Mouse (Mus musculus): ENCODE measurements around the gene Rfc2.

- no peak for TF ChIP-seq POLR2A (IDR thresholded peaks at IDR 0.05; ENCODE audit: extremely low read depth, insufficient read depth, low read length)
- TF ChIP-seq CTCF (IDR thresholded peaks at IDR 0.05; ENCODE audit: extremely low read depth, insufficient read depth, low read length), result peak; percentile 26
These were observed 35.9 kb upstream of the Rfc2 start for GRCm38 (mm10) chr5:134545242-134545629.

Measured in cortical plate, adult 2 months (tissue).